Mouse (Mus musculus): ENCODE data around the gene Sympk. TPM values are rescaled to one million over a fixed set of nuclear protein-coding genes. Genes with fewer than 3 reads are reported as not detected.

The Sympk gene
- polyA plus RNA-seq, 1 experiment = 108 TPM

DNA sequence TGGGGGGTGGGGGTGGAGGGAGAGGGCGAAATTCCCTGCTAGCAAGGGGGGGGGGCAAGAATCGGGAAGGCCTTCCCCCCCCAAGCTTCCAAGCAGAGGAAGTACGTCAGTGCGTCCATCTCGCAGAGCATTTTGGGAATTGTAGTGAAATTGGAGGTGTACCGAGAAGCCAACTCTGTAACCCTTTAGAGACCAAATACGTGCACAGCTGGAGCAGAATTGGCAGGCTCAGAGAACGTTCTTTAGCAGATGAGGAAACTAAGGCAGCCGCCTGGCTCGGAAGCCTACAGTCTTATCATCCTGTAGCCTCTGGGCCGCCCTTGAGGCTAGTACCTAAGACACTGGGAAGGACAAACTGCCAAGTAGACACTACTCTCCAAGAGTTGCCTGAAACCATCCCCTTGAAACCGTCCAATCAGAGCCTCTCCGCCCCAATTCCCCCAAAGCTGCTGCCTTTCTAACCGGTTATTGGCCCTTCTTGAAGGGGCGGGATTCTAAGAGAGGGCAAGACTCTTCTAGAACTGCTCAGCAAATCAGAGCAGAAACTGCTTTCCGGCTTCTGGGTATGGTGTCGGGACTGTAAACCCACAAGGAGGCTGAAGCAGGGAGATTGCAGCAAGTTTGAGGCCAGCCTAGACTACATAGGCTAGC, 21.2 kb upstream of the Sympk start:
- TF ChIP-seq POLR2A (IDR thresholded peaks at IDR 0.05; ENCODE audit: borderline replicate concordance, control insufficient read depth, low read depth, low read length) (no peak), CTCF (IDR thresholded peaks at IDR 0.05; ENCODE audit: control insufficient read depth, insufficient read depth, low read length) (no peak)
- H3K4me1 ChIP-seq (ENCODE audit: control insufficient read depth, insufficient read depth, low read length) = no peaks in the 10 kb centered on the region; the same call in 1 of the 2 replicates
- peak overlapping the region; percentile 54 for H3K27ac ChIP-seq (ENCODE audit: control insufficient read depth, insufficient read depth, low read depth, low read length, poor library complexity)
- H3K4me3 ChIP-seq (replicated peaks; ENCODE audit: control insufficient read depth, low read depth, low read length) = peak overlapping the region; percentile 44
- under 1% methylated on average over 17 of the region's 17 CpGs for WGBS

DNA sequence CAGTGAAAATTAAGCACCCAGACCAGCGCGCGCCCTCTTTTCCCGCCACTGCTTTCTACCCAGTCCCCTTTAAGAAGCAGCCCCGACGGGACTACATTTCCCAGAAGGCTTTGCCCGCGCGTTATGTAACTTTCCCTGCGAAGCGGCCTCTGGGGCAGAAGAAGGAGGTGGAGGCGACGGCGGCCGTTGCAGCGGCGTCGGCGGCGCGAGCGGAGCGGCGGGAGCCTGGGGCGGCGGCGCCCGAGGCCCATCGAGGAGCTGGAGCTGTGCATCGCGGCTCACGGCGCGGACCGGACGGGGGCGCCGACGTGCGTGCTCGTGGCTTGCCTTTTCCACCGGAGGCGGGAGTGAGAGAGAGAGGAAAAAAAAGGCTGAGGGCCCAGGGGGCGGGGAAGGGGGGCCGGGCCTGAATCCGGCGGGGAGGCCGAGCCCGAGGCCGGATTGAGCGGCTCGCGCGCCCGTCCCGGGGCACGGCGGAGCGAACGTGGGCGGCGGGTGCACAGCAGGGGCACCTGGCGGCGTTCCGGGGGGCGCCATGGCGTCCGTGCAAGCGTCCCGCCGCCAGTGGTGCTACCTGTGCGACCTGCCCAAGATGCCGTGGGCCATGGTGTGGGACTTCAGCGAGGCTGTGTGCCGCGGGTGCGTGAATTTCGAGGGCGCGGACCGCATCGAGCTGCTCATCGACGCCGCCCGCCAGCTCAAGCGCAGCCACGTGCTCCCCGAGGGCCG, 20.1 kb upstream of the Sympk start, which contains the start of gene Irf2bp1:
TSS of gene Irf2bp1 (plus strand) at position 143 of the 729 bp plus-strand sequence.
- H3K4me1 ChIP-seq (ENCODE audit: control insufficient read depth, insufficient read depth, low read length) = no peaks in the 10 kb centered on the region; the same call in 1 of the 2 replicates
- H3K4me3 ChIP-seq (replicated peaks; ENCODE audit: control insufficient read depth, low read depth, low read length) = peak within 1 kb of the TSS; percentile 82
- H3K27ac ChIP-seq (ENCODE audit: control insufficient read depth, insufficient read depth, low read depth, low read length, poor library complexity) = peak within 1 kb of the TSS; percentile 90
- no peak for TF ChIP-seq CTCF (IDR thresholded peaks at IDR 0.05; ENCODE audit: control insufficient read depth, insufficient read depth, low read length)
- peak; percentile 81; the same call in 1 of the 2 replicates for TF ChIP-seq POLR2A (IDR thresholded peaks at IDR 0.05; ENCODE audit: borderline replicate concordance, control insufficient read depth, low read depth, low read length)
- under 1% methylated on average over 86 of the region's 90 CpGs for WGBS

DNA sequence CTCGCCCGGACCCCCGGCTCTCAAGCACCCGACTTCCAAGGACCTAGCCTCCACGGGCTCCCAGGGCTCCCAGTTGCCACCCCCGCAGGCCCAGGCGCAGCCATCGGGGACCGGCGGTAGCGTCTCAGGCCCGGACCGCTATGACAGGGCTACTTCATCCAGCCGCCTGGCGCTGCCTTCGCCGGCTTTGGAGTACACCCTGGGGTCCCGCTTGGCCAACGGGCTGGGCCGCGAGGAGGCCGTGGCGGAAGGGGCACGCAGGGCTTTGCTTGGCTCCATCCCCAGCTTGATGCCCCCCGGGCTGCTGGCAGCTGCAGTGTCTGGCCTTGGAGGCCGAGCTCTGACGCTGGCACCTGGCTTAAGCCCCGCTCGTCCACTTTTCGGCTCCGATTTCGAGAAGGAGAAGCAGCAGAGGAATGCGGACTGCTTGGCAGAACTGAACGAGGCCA, 19.5 kb upstream of the Sympk start:
- TF ChIP-seq CTCF (IDR thresholded peaks at IDR 0.05; ENCODE audit: control insufficient read depth, insufficient read depth, low read length) (no peak), POLR2A (IDR thresholded peaks at IDR 0.05; ENCODE audit: borderline replicate concordance, control insufficient read depth, low read depth, low read length) (no peak)
- H3K4me3 ChIP-seq (replicated peaks; ENCODE audit: control insufficient read depth, low read depth, low read length) = peak overlapping the region; percentile 82
- H3K4me1 ChIP-seq (ENCODE audit: control insufficient read depth, insufficient read depth, low read length) = no peaks in the 10 kb centered on the region; the same call in 1 of the 2 replicates
- WGBS = 18% methylated on average over 34 of the region's 34 CpGs
- H3K27ac ChIP-seq (ENCODE audit: control insufficient read depth, insufficient read depth, low read depth, low read length, poor library complexity) = peak overlapping the region; percentile 90; the same call in 1 of the 2 replicates

DNA sequence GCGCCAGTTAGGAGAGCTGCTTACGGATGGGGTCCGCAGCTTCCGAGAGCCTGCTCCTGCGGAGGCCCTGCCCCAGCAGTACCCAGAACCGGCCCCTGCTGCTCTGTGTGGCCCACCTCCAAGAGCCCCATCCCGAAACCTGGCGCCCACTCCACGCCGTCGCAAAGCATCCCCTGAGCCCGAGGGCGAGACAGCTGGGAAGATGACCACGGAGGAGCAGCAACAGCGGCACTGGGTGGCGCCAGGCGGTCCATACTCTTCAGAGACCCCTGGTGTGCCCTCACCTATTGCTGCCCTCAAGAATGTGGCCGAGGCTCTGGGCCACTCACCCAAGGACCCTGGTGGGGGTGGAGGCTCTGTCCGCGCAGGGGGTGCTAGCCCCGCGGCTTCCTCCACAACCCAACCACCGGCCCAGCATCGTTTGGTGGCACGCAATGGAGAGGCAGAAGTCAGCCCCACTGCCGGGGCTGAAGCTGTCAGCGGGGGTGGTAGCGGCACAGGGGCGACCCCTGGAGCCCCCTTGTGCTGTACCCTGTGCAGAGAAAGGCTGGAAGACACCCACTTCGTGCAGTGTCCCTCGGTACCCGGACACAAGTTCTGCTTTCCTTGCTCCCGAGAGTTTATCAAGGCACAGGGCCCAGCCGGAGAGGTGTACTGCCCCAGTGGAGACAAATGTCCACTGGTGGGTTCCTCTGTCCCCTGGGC, 18.6 kb upstream of the Sympk start:
- H3K4me3 ChIP-seq (replicated peaks; ENCODE audit: control insufficient read depth, low read depth, low read length) = no peak overlapping the region
- H3K27ac ChIP-seq (ENCODE audit: control insufficient read depth, insufficient read depth, low read depth, low read length, poor library complexity) = no peak overlapping the region
- H3K4me1 ChIP-seq (ENCODE audit: control insufficient read depth, insufficient read depth, low read length) = no peaks in the 10 kb centered on the region; the same call in 1 of the 2 replicates
- TF ChIP-seq CTCF (IDR thresholded peaks at IDR 0.05; ENCODE audit: control insufficient read depth, insufficient read depth, low read length) (no peak), POLR2A (IDR thresholded peaks at IDR 0.05; ENCODE audit: borderline replicate concordance, control insufficient read depth, low read depth, low read length) (no peak)
- 87% methylated on average over 34 of the region's 34 CpGs for WGBS

GRCm38 (mm10) chr7:19006476-19006875, 17.7 kb upstream of the Sympk start:
- H3K4me3 ChIP-seq (replicated peaks; ENCODE audit: control insufficient read depth, low read depth, low read length) = no peak overlapping the region
- WGBS = 2% methylated on average over 12 of the region's 12 CpGs
- peak; percentile 98 for TF ChIP-seq CTCF (IDR thresholded peaks at IDR 0.05; ENCODE audit: control insufficient read depth, insufficient read depth, low read length)
- no peak for TF ChIP-seq POLR2A (IDR thresholded peaks at IDR 0.05; ENCODE audit: borderline replicate concordance, control insufficient read depth, low read depth, low read length)
- H3K4me1 ChIP-seq (ENCODE audit: control insufficient read depth, insufficient read depth, low read length) = no peaks in the 10 kb centered on the region; the same call in 1 of the 2 replicates
- H3K27ac ChIP-seq (ENCODE audit: control insufficient read depth, insufficient read depth, low read depth, low read length, poor library complexity) = no peak overlapping the region

DNA sequence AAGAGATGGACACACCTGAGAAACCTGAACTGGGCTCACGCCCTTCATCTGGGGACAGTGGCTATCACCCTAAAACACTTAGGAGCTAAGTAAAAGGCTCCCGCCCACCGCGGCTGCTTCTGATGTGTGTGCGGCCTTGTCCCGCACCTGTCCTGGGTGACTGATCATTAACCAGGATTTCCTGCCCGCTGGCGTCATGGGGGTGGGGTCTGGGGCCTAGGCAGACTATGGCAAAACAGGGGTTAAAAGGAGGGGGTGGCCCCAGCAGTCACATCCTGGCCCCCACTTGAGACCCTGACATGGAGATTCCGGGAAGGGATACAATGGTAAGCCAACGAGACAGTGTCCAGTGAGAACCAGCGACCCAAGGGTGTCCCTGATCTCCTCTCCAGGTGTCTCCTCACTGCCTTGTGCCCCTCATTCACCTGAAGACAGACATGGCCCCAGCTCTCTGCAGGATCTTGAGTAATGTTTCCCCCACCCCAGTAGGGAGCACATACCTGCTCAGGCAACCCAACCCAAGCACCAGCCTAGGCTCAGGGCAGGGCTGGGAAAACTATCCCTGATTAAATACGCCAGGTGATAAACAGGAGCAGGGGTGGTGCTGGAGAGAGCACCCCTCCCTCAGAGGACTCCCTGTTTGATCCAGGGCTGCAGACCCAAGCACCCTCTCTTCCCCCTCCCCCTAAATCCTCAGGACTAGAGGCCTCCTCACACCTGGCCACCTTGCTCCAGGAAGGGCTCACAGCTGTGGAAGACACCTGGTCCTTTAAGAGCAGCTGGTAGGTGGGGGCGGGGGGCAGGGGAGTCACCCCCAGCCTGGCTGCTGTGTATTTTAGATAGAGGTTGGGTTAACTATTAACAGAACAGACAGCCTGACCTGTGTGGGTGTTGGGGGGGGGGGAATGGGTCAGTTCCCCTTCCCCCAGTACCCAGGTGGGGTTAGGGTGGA, 16.9 kb upstream of the Sympk start:
- no peak for TF ChIP-seq POLR2A (IDR thresholded peaks at IDR 0.05; ENCODE audit: borderline replicate concordance, control insufficient read depth, low read depth, low read length)
- no peak for TF ChIP-seq CTCF (IDR thresholded peaks at IDR 0.05; ENCODE audit: control insufficient read depth, insufficient read depth, low read length)
- no peaks in the 10 kb centered on the region; the same call in 1 of the 2 replicates for H3K4me1 ChIP-seq (ENCODE audit: control insufficient read depth, insufficient read depth, low read length)
- H3K4me3 ChIP-seq (replicated peaks; ENCODE audit: control insufficient read depth, low read depth, low read length) = no peak overlapping the region
- WGBS = 75% methylated on average over 13 of the region's 13 CpGs
- no peak overlapping the region for H3K27ac ChIP-seq (ENCODE audit: control insufficient read depth, insufficient read depth, low read depth, low read length, poor library complexity)

GRCm38 (mm10) chr7:19010581-19010980, 13.6 kb upstream of the Sympk start:
- Histone ChIP-seq H3K4me1 (ENCODE audit: control insufficient read depth, insufficient read depth, low read length) (no peaks in the 10 kb centered on the region; the same call in 1 of the 2 replicates), H3K27ac (ENCODE audit: control insufficient read depth, insufficient read depth, low read depth, low read length, poor library complexity) (no peak overlapping the region), H3K4me3 (replicated peaks; ENCODE audit: control insufficient read depth, low read depth, low read length) (no peak overlapping the region)
- TF ChIP-seq CTCF (IDR thresholded peaks at IDR 0.05; ENCODE audit: control insufficient read depth, insufficient read depth, low read length) (no peak), POLR2A (IDR thresholded peaks at IDR 0.05; ENCODE audit: borderline replicate concordance, control insufficient read depth, low read depth, low read length) (no peak)
- WGBS = 75% methylated on average over 7 of the region's 7 CpGs

Measured in bone marrow, adult 2 months (tissue).